Mouse (Mus musculus) mature B cell (primary cell): ENCODE measurements around the gene Mt4.
"Not testable (repeated sequence)": the region's sequence is repeated elsewhere in the genome, so short reads cannot be mapped to it uniquely, and the experiment has no call there.

Source experiments
- in situ Hi-C: fragments of 300-500 bp; cut with MboI; formaldehyde crosslinking; loops from 2 replicates; pipeline ENCODE4 v1.14.3; 2019

The Mt4 gene

GRCm38 (mm10) chr8:94134601-94135000 lies 2.4 kb upstream of the Mt4 start:
- in situ Hi-C loops: not testable (repeated sequence)

GRCm38 (mm10) chr8:94135556-94135955 lies 1.4 kb upstream of the Mt4 start:
- in situ Hi-C loops: no loop called here

- in situ Hi-C loops: no loop called here
Observed at GRCm38 (mm10) chr8:94136192-94136591, 805 bp upstream of the Mt4 start.

GRCm38 (mm10) chr8:94140266-94140795 lies 3.3 kb downstream of the Mt4 start:
- in situ Hi-C loops: no loop called here

GRCm38 (mm10) chr8:94148236-94148635 lies 11.2 kb downstream of the Mt4 start:
- in situ Hi-C loops: no loop called here

- in situ Hi-C loops: no loop called here
Observed at GRCm38 (mm10) chr8:94150925-94151324, 13.9 kb downstream of the Mt4 start.

- in situ Hi-C loops: no loop called here
Observed at GRCm38 (mm10) chr8:94152513-94153300, 15.7 kb downstream of the Mt4 start, which contains the start of gene Mt3. Gene Mt3, plus strand, starts transcription at chr8:94152607.

GRCm38 (mm10) chr8:94153451-94153850 lies 16.5 kb downstream of the Mt4 start:
- in situ Hi-C loops: no loop called here

GRCm38 (mm10) chr8:94154537-94154936 lies 17.5 kb downstream of the Mt4 start:
- in situ Hi-C loops: no loop called here

- in situ Hi-C loops: no loop called here
Observed at GRCm38 (mm10) chr8:94156092-94156491, 19.1 kb downstream of the Mt4 start.

- in situ Hi-C loops: not testable (repeated sequence)
Observed at GRCm38 (mm10) chr8:94165772-94166171, 28.8 kb downstream of the Mt4 start.

GRCm38 (mm10) chr8:94167244-94167643 lies 30.2 kb downstream of the Mt4 start:
- in situ Hi-C loops: no loop called here

GRCm38 (mm10) chr8:94169547-94169946 lies 32.5 kb downstream of the Mt4 start:
- in situ Hi-C loops: no loop called here

GRCm38 (mm10) chr8:94171321-94171755 lies 34.3 kb downstream of the Mt4 start:
- in situ Hi-C loops: no loop called here

- in situ Hi-C loops: no loop called here
Observed at GRCm38 (mm10) chr8:94172075-94172808, 35.2 kb downstream of the Mt4 start, which contains the start of gene Mt2. Gene Mt2, plus strand, starts transcription at chr8:94172664.

- in situ Hi-C loops: no loop called here
Observed at GRCm38 (mm10) chr8:94172809-94173732, 36.1 kb downstream of the Mt4 start.

GRCm38 (mm10) chr8:94173848-94174403 lies 36.9 kb downstream of the Mt4 start:
- in situ Hi-C loops: no loop called here

GRCm38 (mm10) chr8:94174619-94175213 lies 37.7 kb downstream of the Mt4 start:
- in situ Hi-C loops: no loop called here

- in situ Hi-C loops: no loop called here
Observed at GRCm38 (mm10) chr8:94177716-94178390, 40.9 kb downstream of the Mt4 start.
